Mouse (Mus musculus) C2C12 (cell line): Measurements from ENCODE around the gene Lrmda. TPM values are rescaled to one million over a fixed set of nuclear protein-coding genes. Genes with fewer than 3 reads are reported as not detected.

Experiments used
- H3K27me3 ChIP-seq: one replicate; pipeline ENCODE4 v1.6.1; 2011; ENCODE audit not compliant: control insufficient read depth, insufficient read depth, insufficient read length
- H3K36me3 ChIP-seq: one replicate; pipeline ENCODE4 v1.6.1; 2011; ENCODE audit not compliant: control insufficient read depth, insufficient read depth
- H3K4me3 ChIP-seq: one replicate; pipeline ENCODE4 v1.5.1; 2011; ENCODE audit warnings: mild to moderate bottlenecking, control low read depth; ENCODE audit not compliant: poor library complexity, insufficient read depth, severe bottlenecking
- H3K79me2 ChIP-seq: one replicate; pipeline ENCODE4 v1.6.1; 2011; ENCODE audit not compliant: control insufficient read depth, insufficient read depth
- H3K79me3 ChIP-seq: one replicate; pipeline ENCODE4 v1.6.1; 2011; ENCODE audit warnings: low read depth, control low read depth
- H3ac ChIP-seq: one replicate; pipeline ENCODE3; 2011; ENCODE audit warnings: low read depth; ENCODE audit not compliant: control insufficient read depth, insufficient read length
- CEBPB ChIP-seq: IDR thresholded peaks from one replicate; pipeline ENCODE4 v1.6.1; 2011; ENCODE audit warnings: low read depth, mild to moderate bottlenecking, control low read depth, moderate library complexity
- CTCF ChIP-seq: IDR thresholded peaks from one replicate; pipeline ENCODE4 v1.5.1; 2011; ENCODE audit not compliant: control insufficient read depth, insufficient read depth, insufficient read length
- FOSL1 ChIP-seq: IDR thresholded peaks from one replicate; pipeline ENCODE4 v1.8.0; 2011; ENCODE audit warnings: mild to moderate bottlenecking, low read length; ENCODE audit not compliant: poor library complexity, insufficient read depth, severe bottlenecking
- MAX ChIP-seq: IDR thresholded peaks from one replicate; pipeline ENCODE4 v1.6.1; 2011; ENCODE audit warnings: mild to moderate bottlenecking, control low read depth
- MYOD1 ChIP-seq: IDR thresholded peaks from one replicate; pipeline ENCODE4 v1.6.1; 2011; ENCODE audit warnings: low read depth; ENCODE audit not compliant: control insufficient read depth, insufficient read length
- MYOG ChIP-seq: IDR thresholded peaks from one replicate; pipeline ENCODE4 v1.6.1; 2011; ENCODE audit not compliant: control insufficient read depth, insufficient read length; ENCODE audit errors: extremely low read depth
- USF1 ChIP-seq: IDR thresholded peaks from one replicate; pipeline ENCODE4 v1.6.1; 2011; ENCODE audit warnings: low read depth, mild to moderate bottlenecking, control low read depth, moderate library complexity
- polyA plus RNA-seq: library from polyadenylated mRNA; unstranded; fragments of >200 nt; fragmentation: generic; extraction: Trizol; gene quantifications from one replicate; pipeline ENCODE4 v1.2.1, GENCODE M21; 2012; ENCODE audit warnings: missing spikeins

Lrmda gene
- polyA plus RNA-seq, 1 experiment = not detected

DNA sequence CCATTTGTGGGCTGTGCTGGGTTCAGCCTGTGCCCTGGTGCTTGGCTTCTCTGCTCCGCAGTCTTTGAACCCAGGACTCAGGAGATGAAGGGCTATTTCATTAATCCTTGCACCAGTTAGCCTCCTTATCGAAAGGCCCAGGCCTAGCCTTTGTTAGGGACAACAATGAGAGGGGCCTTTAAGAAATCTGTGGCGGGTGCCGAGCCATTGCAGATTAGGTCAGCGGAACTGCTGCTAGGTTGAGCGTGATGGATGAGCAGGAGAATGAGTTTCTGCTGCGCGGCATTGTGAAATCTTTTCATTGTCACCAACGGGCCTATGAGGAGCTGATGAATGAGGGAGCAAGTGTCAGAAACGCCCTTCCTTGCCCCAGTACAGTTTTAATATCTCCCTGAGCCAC lies 475.4 kb downstream of the Lrmda start:
- H3ac ChIP-seq = no peak overlapping the region
- no peaks in the 10 kb centered on the region for H3K36me3 ChIP-seq
- no peaks in the 10 kb centered on the region for H3K79me2 ChIP-seq
- H3K27me3 ChIP-seq = peaks cover 6% of the 10 kb centered on the region
- no peaks in the 10 kb centered on the region for H3K79me3 ChIP-seq
- TF ChIP-seq MYOD1 (no peak), FOSL1 (no peak), MAX (no peak), MYOG (no peak)
- no peak overlapping the region for H3K4me3 ChIP-seq

DNA sequence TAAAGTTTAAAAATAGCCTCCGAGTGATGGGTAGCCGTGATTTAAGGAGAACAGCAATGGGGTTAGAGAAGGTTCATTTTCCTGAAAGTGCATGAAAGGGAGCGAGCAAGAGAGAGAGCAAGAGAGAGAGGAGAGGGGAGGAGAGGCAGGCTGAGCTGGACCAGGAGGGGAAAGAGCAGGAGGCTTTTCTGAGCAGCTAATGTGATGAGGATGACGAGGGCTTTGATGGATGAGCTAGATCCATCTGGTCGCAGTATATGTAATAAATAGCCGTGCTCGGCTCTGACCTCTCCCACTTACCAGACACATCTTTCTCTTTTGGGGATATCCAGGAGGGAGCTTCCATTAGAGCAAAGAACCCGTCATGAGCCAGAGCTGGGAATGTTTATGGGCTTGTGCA lies 475.8 kb downstream of the Lrmda start:
- Histone ChIP-seq H3ac (no peak overlapping the region), H3K4me3 (no peak overlapping the region), H3K36me3 (no peaks in the 10 kb centered on the region), H3K79me2 (no peaks in the 10 kb centered on the region), H3K79me3 (no peaks in the 10 kb centered on the region), H3K27me3 (peaks cover 6% of the 10 kb centered on the region)
- no peak for TF ChIP-seq MYOG
- no peak for TF ChIP-seq CTCF
- TF ChIP-seq CEBPB = no peak
- no peak for TF ChIP-seq MYOD1
- no peak for TF ChIP-seq FOSL1
- no peak for TF ChIP-seq MAX
- no peak for TF ChIP-seq USF1

DNA sequence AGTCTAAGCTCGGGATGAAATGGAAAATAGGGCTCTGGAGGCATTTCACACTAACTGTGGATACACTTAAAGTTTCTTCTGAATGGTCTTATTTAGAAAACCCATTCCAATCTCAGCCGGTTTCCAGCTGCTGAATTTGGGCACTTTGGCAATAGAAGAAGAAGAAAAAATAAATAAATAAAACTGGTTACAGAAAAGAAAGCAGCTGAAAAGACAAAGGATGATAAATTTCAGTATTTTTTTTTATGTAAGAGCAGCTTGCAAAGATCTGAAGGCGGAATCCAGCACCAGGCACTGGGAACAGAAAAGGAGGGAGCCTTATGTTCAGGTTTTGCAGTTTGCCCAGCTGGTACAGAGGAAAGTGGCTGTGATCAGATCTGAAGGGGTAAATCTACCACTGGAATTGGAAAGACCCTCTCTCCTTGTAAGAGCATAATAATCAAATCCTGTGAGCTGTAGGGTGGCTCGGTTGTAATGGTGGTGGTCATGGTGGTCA lies 478.2 kb downstream of the Lrmda start:
- TF ChIP-seq FOSL1 = no peak
- TF ChIP-seq CTCF = no peak
- TF ChIP-seq USF1 = no peak
- no peak for TF ChIP-seq MAX
- TF ChIP-seq CEBPB = no peak
- TF ChIP-seq MYOD1 = no peak
- no peak for TF ChIP-seq MYOG
- H3ac ChIP-seq = no peak overlapping the region
- H3K27me3 ChIP-seq = peaks cover 6% of the 10 kb centered on the region
- H3K79me3 ChIP-seq = no peaks in the 10 kb centered on the region
- no peaks in the 10 kb centered on the region for H3K79me2 ChIP-seq
- H3K36me3 ChIP-seq = no peaks in the 10 kb centered on the region
- H3K4me3 ChIP-seq = no peak overlapping the region

DNA sequence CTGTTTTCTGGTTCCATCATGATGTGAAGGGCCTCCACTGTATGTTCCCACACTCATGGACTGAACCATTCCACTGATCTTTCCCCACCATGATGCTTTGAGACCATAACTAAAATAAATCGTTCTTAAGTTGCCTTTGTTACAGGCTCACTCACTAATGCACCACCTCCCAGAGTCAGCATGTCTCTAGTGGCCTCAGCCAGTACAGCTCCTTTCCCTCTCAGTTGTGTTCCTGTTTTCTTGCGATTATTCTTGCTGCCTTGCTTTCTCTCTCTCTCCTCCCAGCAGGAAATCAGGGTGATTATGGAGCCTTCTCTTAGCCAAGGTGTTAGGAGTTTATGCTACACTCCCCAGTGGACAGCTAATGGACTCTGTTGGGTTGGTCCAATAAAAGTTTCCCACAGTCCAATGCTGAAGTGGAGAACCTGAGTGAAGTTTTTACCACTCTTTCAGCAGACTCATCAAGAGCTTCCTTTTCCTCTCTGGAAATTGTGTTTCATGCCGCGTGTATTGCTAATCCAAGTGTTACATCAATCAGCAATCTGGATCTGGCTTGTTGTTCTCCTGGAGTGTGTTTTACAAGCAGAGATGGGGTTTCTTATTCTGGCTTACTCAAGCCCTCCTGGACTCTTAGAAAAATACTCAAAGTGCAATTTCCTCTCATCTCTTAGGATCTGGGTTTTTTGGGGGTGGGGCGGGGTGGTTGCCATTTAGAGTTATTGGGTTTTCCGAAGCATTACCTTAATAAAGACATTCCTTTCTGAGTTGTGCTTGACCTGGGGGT lies 490.4 kb downstream of the Lrmda start:
- H3K4me3 ChIP-seq = no peak overlapping the region
- H3K79me2 ChIP-seq = no peaks in the 10 kb centered on the region
- H3K27me3 ChIP-seq = no peaks in the 10 kb centered on the region
- no peak overlapping the region for H3ac ChIP-seq
- no peaks in the 10 kb centered on the region for H3K79me3 ChIP-seq
- H3K36me3 ChIP-seq = no peaks in the 10 kb centered on the region
- TF ChIP-seq FOSL1 (no peak), MYOD1 (no peak), MYOG (no peak), USF1 (no peak), CEBPB (no peak), CTCF (no peak), MAX (no peak)

DNA sequence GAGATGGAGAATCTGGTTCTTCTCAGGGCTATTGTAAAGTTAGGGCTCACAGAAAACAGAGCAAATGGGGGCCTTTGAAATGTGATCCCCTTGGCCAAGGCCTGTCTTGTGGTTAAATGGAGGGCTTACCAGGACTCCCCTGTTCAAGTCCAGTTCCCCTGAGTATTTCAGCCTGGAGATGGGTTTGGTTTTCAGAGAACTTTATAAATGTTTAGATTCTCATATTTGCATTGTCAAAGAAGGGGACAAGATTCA lies 490.9 kb downstream of the Lrmda start:
- TF ChIP-seq CEBPB (no peak), USF1 (no peak), MYOD1 (no peak), MAX (no peak), MYOG (no peak), FOSL1 (no peak), CTCF (no peak)
- H3K79me2 ChIP-seq = no peaks in the 10 kb centered on the region

DNA sequence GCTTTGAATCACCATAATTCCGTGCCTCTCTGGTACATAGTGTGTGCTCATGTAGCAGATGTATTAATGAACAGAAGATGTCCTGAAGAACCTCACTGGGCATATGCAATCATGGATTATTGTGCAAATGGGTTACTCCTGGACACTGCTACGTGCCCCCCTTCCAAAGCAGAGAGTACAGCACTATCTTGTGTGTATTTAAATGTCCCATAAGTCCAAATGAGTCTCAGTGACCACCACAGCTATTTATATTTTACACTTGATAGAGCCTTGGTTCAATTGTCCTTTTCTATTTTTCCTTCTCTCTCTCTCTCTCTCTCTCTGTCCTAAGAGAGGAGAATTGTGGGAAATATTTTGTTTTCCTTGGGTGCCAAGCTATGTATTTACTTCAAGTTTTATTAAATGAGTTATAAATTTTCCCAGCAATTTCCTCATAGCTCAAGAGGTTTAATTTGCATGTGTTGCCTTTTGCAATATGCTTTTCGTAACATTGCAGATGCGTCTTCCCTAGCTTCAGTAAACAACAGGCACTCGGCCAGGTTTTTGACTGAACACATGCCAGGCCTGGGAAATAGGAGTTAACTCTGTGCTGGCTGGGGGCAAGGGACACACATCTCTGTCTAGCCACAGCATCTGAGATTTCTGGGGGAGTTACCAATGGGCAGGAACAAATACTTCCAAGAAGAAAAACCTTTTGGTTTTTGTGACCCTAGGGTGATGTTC lies 495.0 kb downstream of the Lrmda start:
- Histone ChIP-seq H3K27me3 (no peaks in the 10 kb centered on the region), H3K79me2 (no peaks in the 10 kb centered on the region), H3K4me3 (no peak overlapping the region), H3K79me3 (no peaks in the 10 kb centered on the region), H3K36me3 (no peaks in the 10 kb centered on the region), H3ac (no peak overlapping the region)
- TF ChIP-seq CEBPB (no peak), USF1 (no peak), MYOD1 (no peak), MYOG (no peak), CTCF (no peak), FOSL1 (no peak), MAX (no peak)

More for the DNA sequence above, 490.9 kb downstream of the Lrmda start:
- Histone ChIP-seq H3ac (no peak overlapping the region), H3K36me3 (no peaks in the 10 kb centered on the region), H3K27me3 (no peaks in the 10 kb centered on the region), H3K4me3 (no peak overlapping the region), H3K79me3 (no peaks in the 10 kb centered on the region)
